Mouse (Mus musculus): Measurements from ENCODE around the gene Rps27l.

The Rps27l gene

DNA sequence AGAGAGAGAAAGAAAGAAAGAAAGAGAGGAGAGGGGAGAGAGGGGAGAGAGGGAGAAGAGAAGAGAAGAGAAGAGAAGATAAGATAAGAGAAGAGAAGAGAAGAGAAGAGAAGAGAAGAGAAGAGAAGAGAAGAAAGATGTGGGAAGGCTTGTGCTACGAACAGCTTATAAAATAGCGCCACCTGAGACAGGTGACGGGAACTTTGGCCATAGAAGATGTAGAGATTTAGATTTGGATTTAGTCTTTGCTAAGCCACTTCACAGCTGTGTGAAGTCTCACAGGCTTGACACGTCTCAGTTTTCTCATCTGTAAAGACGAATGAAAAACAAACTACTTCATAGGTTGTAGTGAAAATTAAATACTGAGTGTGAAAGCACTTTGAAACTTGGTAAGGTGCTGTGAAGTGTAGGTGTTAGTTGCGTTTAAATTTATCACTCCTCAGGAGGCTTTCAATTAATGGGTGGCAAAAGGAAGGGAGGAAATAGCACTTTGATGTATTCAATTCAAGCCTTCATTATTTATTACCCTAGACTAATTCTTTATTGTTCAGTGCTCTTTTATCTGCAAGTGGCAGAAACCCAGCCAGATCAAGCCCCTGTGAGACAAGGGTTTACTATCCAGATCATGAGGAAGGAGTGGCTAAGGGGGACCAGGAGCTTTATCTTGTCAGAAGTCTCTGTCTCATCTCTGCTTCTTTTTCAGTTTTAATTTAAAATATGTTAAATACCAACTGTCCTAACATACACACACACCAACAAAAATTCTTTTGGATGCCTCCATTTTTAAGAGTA, 25.2 kb upstream of the Rps27l start:
- DNase-seq (ENCODE audit: low spot score in 2 of 2) = no peak

DNA sequence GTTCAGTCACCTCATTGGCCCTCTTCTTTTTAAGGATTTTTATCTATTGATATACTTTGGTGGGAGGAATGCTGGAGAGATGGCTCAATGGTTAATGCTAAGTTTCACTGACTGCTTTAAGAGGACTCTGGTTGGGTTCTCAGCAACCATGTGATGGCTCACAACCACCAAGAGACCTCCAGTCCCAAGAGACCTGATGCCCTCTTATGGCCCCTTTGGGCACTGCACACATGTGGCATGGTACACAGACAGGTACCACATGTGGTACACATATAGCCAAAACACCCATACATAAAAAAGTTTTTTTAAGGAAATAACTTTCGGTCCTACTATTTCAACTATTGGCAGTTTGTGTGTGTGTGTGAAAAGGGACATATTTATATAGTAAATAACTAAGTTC, 23.8 kb upstream of the Rps27l start:
- DNase-seq (ENCODE audit: low spot score in 2 of 2) = no peak

DNA sequence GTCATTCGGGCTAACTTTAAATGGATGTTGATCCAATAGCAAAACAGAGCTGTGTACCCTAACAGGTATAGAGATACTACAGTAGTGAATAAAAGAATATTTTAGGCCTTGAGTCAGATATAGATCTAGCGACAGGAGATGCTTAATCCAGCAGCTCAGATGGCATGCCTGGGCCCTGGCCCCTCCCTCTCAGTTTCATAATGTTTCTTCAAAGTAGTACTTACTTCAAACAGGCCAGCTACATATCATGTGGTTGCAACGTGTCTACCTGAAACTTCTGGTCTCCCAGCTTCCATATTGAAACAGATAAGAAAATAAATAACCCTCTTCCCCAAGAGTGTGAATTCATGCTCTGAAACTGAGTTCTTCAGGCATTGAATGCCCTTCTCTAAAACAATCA, 20.0 kb upstream of the Rps27l start:
- no peak for DNase-seq (ENCODE audit: low spot score in 2 of 2)

DNA sequence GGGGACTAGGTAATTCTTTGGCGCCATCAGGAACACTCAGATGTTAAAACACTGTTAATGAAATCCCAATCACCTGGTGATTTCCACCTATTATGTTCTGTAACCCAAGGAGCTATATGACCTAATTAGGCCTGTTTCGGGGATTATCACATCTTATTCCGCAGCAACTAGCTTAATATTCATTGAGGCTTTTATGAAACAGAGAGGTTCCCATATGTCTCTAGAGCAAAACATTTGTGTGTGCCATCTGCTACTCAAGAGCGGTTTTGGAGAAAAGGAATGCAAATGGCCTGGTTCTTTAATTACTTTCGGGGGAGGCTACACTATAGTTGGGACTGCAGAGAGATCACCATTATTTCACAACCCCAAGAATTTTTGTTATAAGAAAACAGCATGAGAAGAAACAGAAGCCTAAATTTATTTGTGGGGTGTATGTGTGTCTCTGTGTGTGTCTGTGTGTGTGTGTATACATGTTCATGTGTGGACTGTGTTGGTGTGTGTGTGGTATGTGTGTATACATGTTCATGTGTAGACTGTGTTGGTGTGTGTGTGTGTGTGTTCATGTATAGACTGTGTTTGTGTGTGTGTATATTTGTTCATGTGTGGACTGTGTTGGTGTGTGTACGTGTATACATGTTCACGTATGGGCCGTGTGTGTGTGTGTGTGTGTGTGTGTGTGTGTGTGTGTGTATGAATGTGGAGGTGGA, 18.0 kb upstream of the Rps27l start:
- DNase-seq (ENCODE audit: low spot score in 2 of 2) = no peak

DNA sequence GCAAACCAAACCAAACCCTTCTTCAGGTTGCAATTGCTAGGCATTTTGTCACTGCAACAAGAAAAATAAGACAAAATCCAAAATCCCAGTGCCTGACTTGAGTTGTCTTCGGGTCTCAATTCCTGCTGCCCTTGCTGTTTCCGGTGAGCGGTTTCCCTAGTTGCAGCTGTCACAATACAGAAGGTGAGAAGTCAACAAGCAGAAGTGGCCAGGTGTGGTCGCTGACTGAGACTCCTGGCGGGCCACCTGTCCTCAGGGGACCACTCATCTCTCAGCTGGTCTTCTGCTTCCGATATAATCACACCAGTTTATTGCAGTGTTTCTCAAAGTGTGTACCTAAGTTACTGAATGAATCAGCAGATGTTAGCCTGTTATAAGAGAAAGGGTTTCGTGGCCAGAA, 15.5 kb upstream of the Rps27l start:
- no peak for DNase-seq (ENCODE audit: low spot score in 2 of 2)

DNA sequence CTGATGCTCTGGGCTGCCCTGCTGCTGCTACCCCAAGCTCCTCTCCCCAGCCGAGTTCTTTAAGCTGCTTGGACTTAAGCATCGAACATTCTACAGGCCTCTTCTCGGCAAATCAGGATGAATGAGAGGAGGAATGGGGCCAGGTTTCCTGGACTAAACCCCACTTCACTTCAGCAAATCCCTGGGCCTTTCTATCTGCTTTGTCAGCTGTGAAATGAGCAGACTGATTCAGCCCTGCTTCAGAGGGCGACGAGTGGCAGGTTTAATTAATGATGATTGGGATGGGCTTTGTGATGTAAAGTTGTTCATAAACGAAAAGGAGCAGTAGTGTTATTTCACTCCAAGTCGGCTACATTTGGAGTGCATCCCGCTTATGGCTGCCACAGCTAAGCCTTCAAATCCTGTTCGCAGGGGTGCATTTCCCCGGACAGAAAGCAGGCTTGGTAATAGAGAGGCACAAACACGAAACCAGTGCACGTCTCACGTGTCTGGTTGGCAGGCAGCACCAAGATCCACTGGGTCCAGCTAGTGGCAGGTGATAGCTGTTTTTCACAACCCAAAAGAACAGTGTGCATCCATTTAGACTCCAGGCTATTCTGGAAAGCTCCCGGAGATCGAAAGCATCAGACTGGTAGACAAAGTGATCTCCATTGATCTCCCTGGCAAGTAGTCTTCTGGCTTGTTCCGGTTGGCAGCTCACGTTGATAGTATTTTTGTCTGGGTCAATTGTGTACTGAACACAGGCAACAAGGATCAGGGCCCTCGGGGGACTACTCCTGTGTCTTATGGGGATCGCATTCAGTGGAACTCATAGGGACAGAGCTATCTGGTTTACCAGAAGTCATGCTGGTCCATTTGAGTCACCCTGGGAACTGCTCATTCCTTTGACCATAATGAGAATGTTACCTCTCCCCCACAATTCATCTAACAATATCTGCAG, 11.7 kb upstream of the Rps27l start:
- DNase-seq (ENCODE audit: low spot score in 2 of 2) = no peak

DNA sequence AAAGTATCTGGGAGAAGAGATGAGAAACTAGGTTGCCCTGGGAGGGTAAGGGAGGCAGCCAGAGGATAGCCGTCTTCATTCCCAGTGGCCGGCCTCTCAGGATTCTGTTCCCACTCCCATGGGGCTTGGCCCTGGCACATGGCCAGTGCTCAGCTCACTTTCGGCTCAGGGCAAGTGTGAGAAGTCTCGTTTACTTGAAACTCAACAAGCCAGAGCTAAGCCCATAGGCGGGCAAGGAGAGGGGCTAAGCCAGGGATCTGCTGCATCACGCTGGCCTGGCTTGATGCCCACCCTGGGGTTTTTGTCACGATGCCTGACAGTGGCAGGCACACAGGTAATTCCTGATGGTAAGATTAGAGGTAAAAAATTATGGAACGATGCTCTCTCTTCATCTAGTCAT, 8.4 kb upstream of the Rps27l start:
- no peak for DNase-seq (ENCODE audit: low spot score in 2 of 2)

DNA sequence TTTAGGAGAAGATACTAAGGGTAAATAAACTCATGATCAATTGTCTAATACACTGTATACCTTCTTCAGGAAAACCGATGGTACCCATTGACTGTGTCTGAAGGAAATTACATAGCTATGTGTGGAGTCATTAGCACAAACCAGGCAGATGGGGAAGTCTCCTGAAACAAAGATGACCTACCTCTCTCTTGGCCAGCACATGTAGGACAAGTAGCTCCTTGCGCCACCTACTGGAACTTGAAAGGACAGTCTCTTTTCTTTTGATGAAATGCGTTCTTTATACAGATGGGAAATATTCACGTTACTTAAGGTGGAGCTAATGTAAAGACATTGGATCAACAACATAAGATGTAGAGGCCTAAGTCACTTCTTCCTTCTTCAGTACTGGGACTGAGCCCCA, 7.0 kb upstream of the Rps27l start:
- no peak for DNase-seq (ENCODE audit: low spot score in 2 of 2)

DNA sequence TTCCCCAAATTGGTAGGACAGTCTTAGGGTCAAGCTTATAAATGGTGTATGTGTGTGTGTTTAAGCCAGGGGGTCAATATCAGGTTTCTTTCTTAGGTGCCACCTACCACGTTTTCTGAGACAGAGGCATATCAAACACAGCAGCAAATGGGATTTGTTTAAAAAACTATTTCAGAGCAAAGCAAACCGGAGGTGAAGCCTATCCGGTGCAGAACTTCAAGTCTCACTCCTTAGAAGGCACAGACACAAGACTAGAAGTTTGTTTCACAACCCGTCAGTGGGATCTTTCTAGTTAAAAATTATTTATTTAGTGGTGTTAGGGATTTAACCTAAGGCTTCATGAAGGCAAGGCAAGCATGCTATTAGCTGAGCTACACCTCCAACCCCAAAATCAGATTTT, 725 bp upstream of the Rps27l start:
- DNase-seq (ENCODE audit: low spot score in 2 of 2) = no peak

DNA sequence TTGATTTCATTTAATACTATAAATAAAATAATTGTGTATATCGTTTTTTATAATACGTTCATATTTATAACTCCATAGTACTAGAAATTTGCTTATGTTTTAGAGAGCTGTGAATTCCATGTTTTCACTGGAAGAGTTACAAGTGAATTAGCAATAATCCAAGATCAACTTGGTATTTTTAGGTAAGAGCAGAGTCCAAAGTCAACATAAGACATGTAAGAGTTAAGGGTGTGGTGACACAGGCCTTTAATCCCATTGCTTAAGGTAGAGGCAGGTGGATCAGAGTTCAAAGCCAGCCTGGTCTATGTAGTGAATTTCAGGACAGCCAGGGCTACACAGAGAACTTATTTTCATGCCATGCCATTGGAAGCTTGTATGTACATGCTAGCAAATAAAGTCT, 2.6 kb downstream of the Rps27l start:
- DNase-seq (ENCODE audit: low spot score in 2 of 2) = no peak

DNA sequence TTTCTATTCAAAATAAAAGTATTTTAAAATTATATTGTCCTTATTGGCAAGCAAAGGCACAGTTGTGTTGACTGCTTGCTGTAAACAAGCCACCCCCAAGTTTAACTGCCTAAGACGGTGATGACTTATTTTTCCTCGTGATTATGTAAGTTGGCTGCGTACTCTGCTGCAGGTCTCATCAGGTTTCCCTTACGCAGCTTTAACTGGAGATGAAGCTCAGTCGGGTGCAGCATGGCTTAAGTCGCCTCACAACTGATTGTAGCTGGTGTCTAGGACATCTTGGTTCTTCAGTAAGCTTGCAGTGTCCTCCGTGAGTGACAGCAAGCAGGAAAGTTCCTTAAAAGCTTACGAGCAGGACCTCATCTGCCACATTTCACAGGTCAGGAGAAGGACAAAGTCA, 6.4 kb downstream of the Rps27l start:
- no peak for DNase-seq (ENCODE audit: low spot score in 2 of 2)

DNA sequence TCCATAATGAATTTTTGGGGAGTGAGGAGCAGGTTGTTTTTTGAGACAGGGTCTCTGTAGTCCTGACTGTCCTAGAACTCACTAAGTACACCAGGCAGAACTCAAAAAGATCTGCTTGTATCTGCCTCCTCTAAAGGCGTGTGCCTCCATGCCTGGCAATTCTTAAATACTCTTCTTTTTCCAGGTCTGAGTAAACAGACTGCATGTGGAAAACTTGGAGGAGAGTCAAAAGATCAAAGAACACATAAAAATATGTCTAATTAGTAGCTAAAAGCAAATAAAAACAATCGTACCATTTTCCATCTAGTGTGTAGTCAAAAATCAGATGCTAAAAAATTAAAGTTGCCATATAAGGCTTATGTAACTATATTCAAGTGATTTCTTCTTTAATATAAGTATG, 7.0 kb downstream of the Rps27l start:
- no peak for DNase-seq (ENCODE audit: low spot score in 2 of 2)

DNA sequence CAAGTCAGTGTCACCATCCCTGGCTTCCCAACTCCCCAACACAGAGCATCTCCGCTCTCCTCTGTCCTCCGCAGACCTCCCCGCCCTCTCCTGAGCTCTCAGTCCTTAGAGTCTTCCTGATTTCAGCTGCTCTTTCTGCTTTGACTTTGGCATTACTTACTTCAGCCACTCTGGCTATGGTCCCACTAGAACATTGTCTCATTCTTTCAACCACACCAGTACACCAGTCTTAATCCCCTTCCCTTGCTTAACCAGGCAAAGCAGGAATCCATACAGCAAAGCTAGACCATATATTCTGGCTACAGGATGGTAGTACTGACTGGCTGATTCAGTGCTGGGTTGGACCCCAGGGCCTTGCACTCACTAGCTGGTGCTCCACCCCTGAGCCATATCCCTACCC, 11.6 kb downstream of the Rps27l start:
- no peak for DNase-seq (ENCODE audit: low spot score in 2 of 2)

DNA sequence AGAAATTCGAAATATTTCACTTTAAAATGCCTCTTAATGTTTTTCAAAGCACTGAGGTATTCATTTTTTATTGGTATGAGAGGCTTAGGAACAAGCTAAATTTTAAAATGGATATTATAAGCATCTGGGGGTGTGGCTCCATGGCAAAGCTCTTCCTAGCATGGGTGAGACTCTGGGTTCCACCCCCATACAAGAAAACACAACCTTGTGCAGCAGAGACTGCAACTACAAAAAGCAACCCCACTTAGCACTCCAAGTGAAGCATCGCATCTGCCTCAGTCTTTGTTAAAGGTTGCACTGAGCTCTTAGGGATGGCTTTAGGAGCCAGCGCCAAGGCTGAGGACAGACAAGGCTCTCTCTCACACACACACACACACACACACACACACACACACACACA, 15.6 kb downstream of the Rps27l start:
- DNase-seq (ENCODE audit: low spot score in 2 of 2) = no peak

DNA sequence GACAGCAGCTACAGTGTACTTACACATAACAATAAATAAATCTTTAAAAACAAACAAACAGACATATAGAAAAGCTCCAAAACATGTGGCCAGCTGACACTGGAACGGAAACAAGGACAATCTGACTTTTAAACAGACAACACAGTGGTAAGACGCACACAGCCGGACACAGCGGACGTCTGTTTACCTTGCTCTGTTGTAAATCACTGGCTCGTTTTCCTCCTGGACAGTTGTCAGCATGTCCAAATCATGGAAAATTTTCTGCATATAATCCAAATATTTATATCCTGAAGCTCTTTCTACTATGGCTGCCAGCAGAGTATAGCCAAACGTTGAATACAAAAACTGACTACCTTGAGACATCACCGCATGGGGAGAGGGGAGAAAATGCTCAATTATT, 21.6 kb downstream of the Rps27l start:
- no peak for DNase-seq (ENCODE audit: low spot score in 2 of 2)

DNA sequence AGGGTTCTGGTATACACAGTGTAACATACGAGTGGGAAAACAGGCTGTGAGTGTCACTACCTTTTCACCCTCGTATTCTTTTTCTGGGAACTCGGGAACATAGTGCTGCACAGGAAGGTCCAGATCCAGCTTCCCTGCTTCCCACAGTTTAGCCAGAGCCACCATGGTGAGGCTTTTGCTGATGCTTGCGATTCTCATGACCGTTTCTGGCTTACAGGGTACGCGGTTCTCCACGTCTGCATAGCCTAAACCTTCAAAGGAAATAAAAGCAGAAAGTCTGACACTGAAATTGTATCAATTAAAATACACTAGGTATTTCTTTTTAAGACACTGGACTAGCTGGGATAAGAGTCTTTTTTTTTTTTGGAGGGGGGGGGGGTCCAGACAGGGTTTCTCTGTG, 25.2 kb downstream of the Rps27l start:
- no peak for DNase-seq (ENCODE audit: low spot score in 2 of 2)

DNA sequence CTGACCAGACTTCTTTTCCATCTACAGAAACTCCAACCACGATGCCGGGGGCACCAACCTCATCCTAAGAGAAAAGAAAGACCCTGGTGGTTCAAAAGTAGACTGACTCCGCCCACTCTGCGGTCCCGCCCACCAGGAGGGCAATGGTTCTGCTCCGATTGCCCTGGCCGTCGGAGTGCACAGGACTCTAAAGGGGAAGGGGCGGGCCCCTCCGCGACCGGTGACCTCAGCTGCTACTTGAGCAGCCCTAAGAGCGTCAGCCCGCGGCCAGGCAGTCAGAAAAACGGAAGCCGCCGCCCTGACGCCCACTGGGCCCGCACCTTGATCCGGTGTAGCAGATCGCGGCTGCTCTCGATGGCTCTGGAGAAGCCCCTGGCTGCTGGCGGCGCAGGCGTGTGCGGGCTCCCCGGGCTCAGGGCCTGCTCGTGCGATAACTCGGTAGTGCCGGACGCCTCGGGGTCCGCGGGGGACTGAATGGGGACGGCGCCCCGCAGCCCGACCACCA, 28.9 kb downstream of the Rps27l start:
- DNase-seq (ENCODE audit: low spot score in 2 of 2) = peak; percentile 41 to 44

DNA sequence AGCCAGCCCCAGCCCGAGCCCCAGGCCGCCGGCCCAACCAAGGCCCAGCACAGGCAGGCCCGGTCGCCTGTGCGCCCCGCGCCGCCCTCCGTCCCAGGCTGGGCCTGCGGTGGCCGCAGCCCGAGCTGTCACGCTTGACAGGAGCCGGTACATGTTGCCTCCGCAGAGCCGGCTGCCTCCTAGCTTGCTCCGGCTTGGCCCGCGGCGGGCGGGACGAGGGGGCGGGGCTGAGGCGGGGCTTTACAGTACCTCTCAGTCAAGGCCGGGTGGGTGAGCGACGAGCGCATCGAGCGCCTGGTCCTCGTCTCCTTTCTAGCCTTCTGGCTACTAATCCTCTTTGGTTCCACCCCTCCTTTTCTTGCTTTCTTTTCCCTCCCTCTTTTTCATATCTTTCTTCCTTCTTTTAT, 29.4 kb downstream of the Rps27l start, which contains the start of gene Lactb:
Gene Lactb (minus strand): TSS at position 246 of the 407 bp plus-strand sequence.
- peak; percentile 93 to 95 for DNase-seq (ENCODE audit: low spot score in 2 of 2)

DNA sequence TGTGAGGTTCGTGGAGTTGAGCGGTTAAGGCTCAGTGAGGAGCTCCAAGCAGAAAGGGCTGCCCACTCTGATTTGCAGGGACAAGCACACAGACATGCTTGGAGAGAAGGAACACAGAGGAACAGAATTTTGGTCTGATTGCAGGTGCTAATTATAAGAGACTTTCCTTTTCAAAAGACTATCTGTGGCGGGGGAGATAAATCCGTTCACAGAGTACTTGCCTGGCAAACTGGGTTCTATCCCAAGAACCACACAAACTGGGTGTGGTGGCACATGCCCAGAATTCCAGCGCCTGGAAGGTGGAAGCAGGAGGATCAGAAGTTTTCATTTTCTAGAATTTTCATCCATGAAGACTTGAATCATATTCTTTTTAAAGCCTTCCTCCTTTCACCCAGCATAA, 31.2 kb downstream of the Rps27l start:
- DNase-seq (ENCODE audit: low spot score in 2 of 2) = no peak

DNA sequence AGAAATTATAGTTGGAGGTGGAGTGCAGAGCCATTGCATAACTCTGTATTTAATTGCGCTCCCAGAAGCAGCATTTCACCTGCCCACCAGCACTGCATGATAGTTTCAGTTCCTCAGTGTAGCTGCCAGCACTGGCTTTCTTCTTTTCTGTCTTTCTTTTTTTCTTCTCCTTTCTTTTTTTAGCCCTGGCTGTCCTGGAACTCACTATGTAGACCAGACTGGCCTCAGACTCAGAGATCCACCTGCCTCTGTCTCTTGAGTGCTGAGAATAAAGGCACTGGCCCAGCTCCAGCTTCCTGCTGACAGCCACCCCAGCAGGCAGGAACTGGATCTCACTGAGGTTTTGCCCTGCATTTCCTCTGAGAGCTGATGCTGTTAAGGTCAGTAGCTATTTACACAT, 32.1 kb downstream of the Rps27l start:
- peak in 1 of 2 experiments; percentile 62 for DNase-seq (ENCODE audit: low spot score in 2 of 2)

DNA sequence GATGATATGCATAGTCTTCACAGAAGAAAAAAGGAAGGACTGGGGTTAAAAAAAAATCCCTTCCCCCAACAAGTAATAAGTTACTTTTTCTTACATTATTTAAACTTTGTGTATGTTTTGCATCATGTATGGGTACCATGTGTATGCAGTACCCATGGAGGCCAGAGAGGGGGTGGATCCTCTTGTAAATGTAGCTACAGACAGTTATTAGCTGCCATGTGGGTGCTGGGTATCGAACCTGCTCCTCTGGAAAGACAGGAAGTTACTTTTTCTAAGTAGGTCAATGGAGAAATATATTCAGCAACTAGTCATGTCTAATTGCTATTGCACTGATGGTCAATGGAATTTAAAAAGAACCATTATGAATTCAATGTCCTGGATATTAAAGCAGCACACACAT, 32.6 kb downstream of the Rps27l start:
- no peak for DNase-seq (ENCODE audit: low spot score in 2 of 2)

DNA sequence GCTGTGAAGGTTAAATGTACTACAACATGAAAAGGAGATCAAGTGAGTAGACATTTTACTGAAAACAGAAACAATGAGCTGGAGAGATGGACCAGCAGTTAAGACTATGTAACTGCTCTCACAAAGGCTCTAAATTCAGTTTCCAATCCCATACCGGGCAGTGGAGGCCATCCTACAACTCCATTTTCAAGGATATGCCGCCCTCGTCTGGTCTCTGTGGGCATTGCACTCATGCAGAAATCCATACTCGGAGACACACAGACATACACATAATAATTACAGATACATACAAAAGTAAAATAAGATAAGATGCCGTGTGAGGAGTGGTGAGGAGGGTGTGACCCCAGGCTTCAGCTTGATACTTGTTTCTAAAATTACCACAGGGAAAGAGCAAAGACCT, 34.6 kb downstream of the Rps27l start:
- peak in 1 of 2 experiments; percentile 20 for DNase-seq (ENCODE audit: low spot score in 2 of 2)
